Mouse (Mus musculus) hindbrain, embryonic 12.5 days (tissue): ENCODE results near the gene Cflar. TPM values are rescaled to one million over a fixed set of nuclear protein-coding genes. Genes with fewer than 3 reads are reported as not detected.
"Not testable (repeated sequence)": the region's sequence is repeated elsewhere in the genome, so short reads cannot be mapped to it uniquely, and the experiment has no call there.

Experiments used
- ATAC-seq: fragments of 200-750 bp; cut with Nextera tagmentation; 2 replicates; pipeline ENCODE4 v1.8.0; 2017; ENCODE audit warnings: moderate TSS enrichment; ENCODE audit not compliant: low FRiP score
- H3K27ac ChIP-seq: fragments of 300-500 bp; sonication (generic); 2 replicates; pipeline ENCODE4 v1.5.1; 2016; ENCODE audit warnings: mild to moderate bottlenecking
- H3K27me3 ChIP-seq: fragments of 300-500 bp; sonication (generic); 2 replicates; pipeline ENCODE4 v1.6.1; 2016; ENCODE audit warnings: mild to moderate bottlenecking
- H3K36me3 ChIP-seq: fragments of 300-500 bp; sonication (generic); 2 replicates; pipeline ENCODE4 v1.6.1; 2016; ENCODE audit warnings: mild to moderate bottlenecking
- H3K4me1 ChIP-seq: fragments of 300-500 bp; sonication (generic); 2 replicates; pipeline ENCODE4 v1.6.1; 2016
- H3K4me2 ChIP-seq: fragments of 300-500 bp; sonication (generic); replicated peaks from 2 replicates; pipeline ENCODE4 v1.6.1; 2016; ENCODE audit warnings: mild to moderate bottlenecking
- H3K4me3 ChIP-seq: fragments of 300-500 bp; sonication (generic); 2 replicates; pipeline ENCODE4 v1.5.1; 2016; ENCODE audit warnings: mild to moderate bottlenecking
- H3K9ac ChIP-seq: fragments of 300-500 bp; sonication (generic); 2 replicates; pipeline ENCODE4 v1.6.1; 2016; ENCODE audit warnings: mild to moderate bottlenecking, moderate library complexity
- H3K9me3 ChIP-seq: fragments of 300-500 bp; sonication (generic); replicated peaks from 2 replicates; pipeline ENCODE4 v1.6.1; 2016; ENCODE audit warnings: mild to moderate bottlenecking
- whole genome bisulfite sequencing: fragments of 180-500 bp; shearing (Covaris S2); methylation state at CpG from one replicate; pipeline ENCODE4 v1.1.7; 2016; 5-methylcytosine and 5-hydroxymethylcytosine counted together
- polyA plus RNA-seq: library from polyadenylated mRNA; unstranded; fragments of >200 nt; fragmentation: Nextera tagmentation; extraction: Ambion mirVana; gene quantifications from 2 replicates; pipeline ENCODE4 v1.2.1, GENCODE M21; 2016

The Cflar gene
- polyA plus RNA-seq: 22.6 and 23.5 TPM in 2 replicates

DNA sequence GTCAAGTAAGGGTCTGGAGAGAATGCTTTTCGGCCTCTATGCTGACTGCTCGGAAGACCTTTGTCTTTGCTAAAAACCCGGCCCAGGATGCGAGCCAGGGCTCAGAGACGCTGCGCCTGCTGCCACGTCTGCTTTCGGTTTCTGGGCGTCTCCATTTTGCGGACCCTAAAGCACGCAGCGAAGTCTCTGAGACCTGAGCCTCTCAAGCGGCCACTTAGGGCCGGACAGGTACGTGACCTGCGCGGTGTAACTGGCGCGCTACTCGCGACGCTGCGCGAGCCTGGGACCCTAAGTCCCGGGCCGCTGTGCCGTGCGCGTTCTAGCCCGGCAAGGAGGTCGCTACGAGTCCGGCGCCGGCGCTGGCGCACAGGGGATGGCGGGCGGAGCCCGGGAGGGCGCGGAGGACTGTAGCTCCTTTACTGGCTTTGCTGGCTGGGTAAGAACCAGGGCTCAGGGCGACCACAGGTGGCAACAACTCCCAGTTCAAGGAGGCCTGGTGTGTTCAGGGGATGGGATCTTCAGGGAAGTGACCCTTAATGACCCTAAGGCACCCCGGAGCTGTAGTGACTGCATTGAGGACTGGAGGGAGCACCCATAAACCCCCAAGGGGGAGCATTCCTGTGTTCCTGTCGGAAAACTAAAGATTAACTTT, at the start of gene Cflar:
Cflar (plus strand) TSS at position 144 of the 652 bp plus-strand sequence.
- H3K9me3 ChIP-seq: no peaks in the 10 kb centered on the region
- H3K36me3 ChIP-seq: no peaks in the 10 kb centered on the region
- H3K27me3 ChIP-seq: no peaks in the 10 kb centered on the region
- 0 out of 2 replicates have a peak, but pooled peaks cover 2% of the 10 kb centered on the region for H3K4me1 ChIP-seq
- peak within 1 kb of the TSS; percentile 65 for H3K4me2 ChIP-seq
- peak within 1 kb of the TSS; percentile 91 for H3K27ac ChIP-seq
- ATAC-seq: peak; percentile 81
- H3K9ac ChIP-seq: peak within 1 kb of the TSS; percentile 79
- under 1% methylated on average over 44 of the region's 45 CpGs for WGBS
- peak within 1 kb of the TSS; percentile 61 for H3K4me3 ChIP-seq

- not testable (repeated sequence) for H3K36me3 ChIP-seq, H3K4me1 ChIP-seq, H3K4me2 ChIP-seq, H3K9ac ChIP-seq, H3K4me3 ChIP-seq, ATAC-seq, H3K27me3 ChIP-seq, H3K9me3 ChIP-seq, H3K27ac ChIP-seq
- WGBS: 93% methylated on average over 5 of the region's 5 CpGs
Observed at GRCm38 (mm10) chr1:58662671-58663070, 48.6 kb upstream of the Cflar start.

DNA sequence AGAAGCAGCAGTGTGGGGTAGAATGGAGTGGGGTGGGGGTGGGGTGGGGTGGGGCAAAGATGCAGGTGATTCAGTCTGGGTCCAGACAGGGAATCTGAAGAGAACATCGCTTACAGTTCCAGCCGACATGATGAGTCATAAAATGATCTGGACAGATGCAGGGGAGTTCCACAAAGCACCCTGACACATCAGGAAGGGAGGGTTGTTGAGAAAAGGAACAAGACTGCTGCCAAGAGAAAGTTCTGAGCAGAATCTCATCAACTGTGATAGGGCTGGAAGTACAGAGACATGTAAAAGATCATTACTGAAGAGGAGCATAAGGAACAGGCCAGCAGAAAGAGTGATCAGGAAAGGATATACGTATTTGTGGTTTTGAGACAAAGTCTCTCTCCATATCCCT, 47.9 kb upstream of the Cflar start:
- not testable (repeated sequence) for H3K27me3 ChIP-seq, ATAC-seq, H3K36me3 ChIP-seq, H3K4me1 ChIP-seq, H3K27ac ChIP-seq, H3K9ac ChIP-seq, H3K9me3 ChIP-seq, H3K4me2 ChIP-seq, H3K4me3 ChIP-seq
- 91% methylated on average over 3 of the region's 3 CpGs for WGBS

- 83% methylated on average over 5 of the region's 5 CpGs for WGBS
Observed at GRCm38 (mm10) chr1:58668191-58668590, 43.1 kb upstream of the Cflar start.

DNA sequence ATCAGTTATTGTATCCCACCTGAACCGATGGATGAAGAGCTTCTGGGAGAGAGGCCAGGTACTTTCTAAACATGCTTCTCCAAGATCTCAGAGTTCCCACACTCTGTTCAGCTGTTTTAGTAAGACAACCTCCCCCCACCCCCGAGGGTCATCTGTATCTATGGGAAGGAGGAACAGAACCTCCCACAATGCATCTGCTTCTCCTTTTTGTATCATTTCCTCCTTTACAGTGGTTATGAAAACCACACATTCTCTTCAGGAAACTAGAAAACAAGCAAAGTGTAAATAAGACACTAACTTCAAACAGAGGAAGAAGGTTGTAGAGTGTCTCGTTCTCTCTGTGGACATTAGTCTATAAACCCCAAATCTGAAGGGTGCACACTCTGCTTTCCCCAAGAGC, 41.7 kb upstream of the Cflar start:
- H3K27me3 ChIP-seq, H3K36me3 ChIP-seq, H3K9ac ChIP-seq, H3K4me2 ChIP-seq, ATAC-seq, H3K4me1 ChIP-seq, H3K27ac ChIP-seq, H3K4me3 ChIP-seq, H3K9me3 ChIP-seq: not testable (repeated sequence)
- 89% methylated on average over 3 of the region's 3 CpGs for WGBS

More at GRCm38 (mm10) chr1:58668191-58668590, 43.1 kb upstream of the Cflar start:
- Histone ChIP-seq H3K36me3 (no peaks in the 10 kb centered on the region), H3K27ac (no peak overlapping the region), H3K4me3 (no peak overlapping the region), H3K4me1 (no peaks in the 10 kb centered on the region), H3K27me3 (no peaks in the 10 kb centered on the region), H3K4me2 (no peak overlapping the region), H3K9me3 (no peaks in the 10 kb centered on the region), H3K9ac (no peak overlapping the region)
- no peak for ATAC-seq

GRCm38 (mm10) chr1:58672116-58672515, 39.2 kb upstream of the Cflar start:
- ATAC-seq: no peak
- Histone ChIP-seq H3K4me3 (no peak overlapping the region), H3K9ac (no peak overlapping the region), H3K9me3 (no peaks in the 10 kb centered on the region), H3K36me3 (no peaks in the 10 kb centered on the region), H3K27me3 (no peaks in the 10 kb centered on the region), H3K4me1 (no peaks in the 10 kb centered on the region), H3K27ac (no peak overlapping the region), H3K4me2 (no peak overlapping the region)
- 92% methylated on average over 2 of the region's 2 CpGs for WGBS

GRCm38 (mm10) chr1:58675011-58675410, 36.3 kb upstream of the Cflar start:
- no peak for ATAC-seq
- Histone ChIP-seq H3K4me2 (no peak overlapping the region), H3K27ac (no peak overlapping the region), H3K9me3 (no peaks in the 10 kb centered on the region), H3K4me1 (no peaks in the 10 kb centered on the region), H3K27me3 (no peaks in the 10 kb centered on the region), H3K9ac (no peak overlapping the region), H3K4me3 (no peak overlapping the region), H3K36me3 (no peaks in the 10 kb centered on the region)
- WGBS: 84% methylated on average over 3 of the region's 3 CpGs

GRCm38 (mm10) chr1:58677575-58677974, 33.7 kb upstream of the Cflar start:
- Histone ChIP-seq H3K9me3 (no peaks in the 10 kb centered on the region), H3K27ac (no peak overlapping the region), H3K4me3 (no peak overlapping the region), H3K4me1 (no peaks in the 10 kb centered on the region), H3K9ac (no peak overlapping the region), H3K4me2 (no peak overlapping the region), H3K27me3 (no peaks in the 10 kb centered on the region), H3K36me3 (no peaks in the 10 kb centered on the region)
- no peak for ATAC-seq
- WGBS: 89% methylated on average over 1 of the region's 1 CpGs

DNA sequence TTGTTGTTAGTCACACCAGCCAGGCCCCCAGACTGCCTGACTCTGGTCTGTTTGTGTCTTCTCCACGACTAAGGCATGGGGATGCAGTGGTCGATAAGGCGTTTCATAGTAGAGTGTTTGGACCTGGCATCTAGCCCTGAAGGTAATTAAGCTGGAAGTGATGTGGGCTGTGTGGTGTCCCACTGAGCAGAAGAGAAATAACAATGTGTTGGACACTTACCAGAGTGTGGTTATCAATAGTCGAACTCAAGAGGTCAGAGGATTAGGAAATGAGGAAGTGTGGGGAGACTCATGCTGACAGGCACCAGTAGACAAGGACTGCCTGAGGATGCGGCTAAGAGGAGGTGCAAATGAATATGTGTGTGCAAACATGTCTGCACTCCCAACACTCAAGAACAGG, 32.9 kb upstream of the Cflar start:
- ATAC-seq, H3K36me3 ChIP-seq, H3K9ac ChIP-seq, H3K9me3 ChIP-seq, H3K4me1 ChIP-seq, H3K4me2 ChIP-seq, H3K27me3 ChIP-seq, H3K27ac ChIP-seq, H3K4me3 ChIP-seq: not testable (repeated sequence)
- WGBS: 83% methylated on average over 5 of the region's 5 CpGs

GRCm38 (mm10) chr1:58689426-58689825, 21.9 kb upstream of the Cflar start:
- WGBS: 80% methylated on average over 1 of the region's 1 CpGs
- H3K9ac ChIP-seq: no peak overlapping the region
- no peak for ATAC-seq

GRCm38 (mm10) chr1:58690006-58690744, 21.1 kb upstream of the Cflar start:
- Histone ChIP-seq H3K27ac (no peak overlapping the region), H3K4me1 (no peaks in the 10 kb centered on the region), H3K9ac (no peak overlapping the region), H3K4me3 (no peak overlapping the region), H3K4me2 (no peak overlapping the region), H3K36me3 (no peaks in the 10 kb centered on the region), H3K9me3 (no peaks in the 10 kb centered on the region), H3K27me3 (no peaks in the 10 kb centered on the region)
- 64% methylated on average over 6 of the region's 6 CpGs for WGBS
- ATAC-seq: no peak

More at GRCm38 (mm10) chr1:58689426-58689825, 21.9 kb upstream of the Cflar start:
- Histone ChIP-seq H3K36me3 (no peaks in the 10 kb centered on the region), H3K27ac (no peak overlapping the region), H3K4me3 (no peak overlapping the region), H3K4me1 (no peaks in the 10 kb centered on the region), H3K9me3 (no peaks in the 10 kb centered on the region), H3K4me2 (no peak overlapping the region), H3K27me3 (no peaks in the 10 kb centered on the region)

DNA sequence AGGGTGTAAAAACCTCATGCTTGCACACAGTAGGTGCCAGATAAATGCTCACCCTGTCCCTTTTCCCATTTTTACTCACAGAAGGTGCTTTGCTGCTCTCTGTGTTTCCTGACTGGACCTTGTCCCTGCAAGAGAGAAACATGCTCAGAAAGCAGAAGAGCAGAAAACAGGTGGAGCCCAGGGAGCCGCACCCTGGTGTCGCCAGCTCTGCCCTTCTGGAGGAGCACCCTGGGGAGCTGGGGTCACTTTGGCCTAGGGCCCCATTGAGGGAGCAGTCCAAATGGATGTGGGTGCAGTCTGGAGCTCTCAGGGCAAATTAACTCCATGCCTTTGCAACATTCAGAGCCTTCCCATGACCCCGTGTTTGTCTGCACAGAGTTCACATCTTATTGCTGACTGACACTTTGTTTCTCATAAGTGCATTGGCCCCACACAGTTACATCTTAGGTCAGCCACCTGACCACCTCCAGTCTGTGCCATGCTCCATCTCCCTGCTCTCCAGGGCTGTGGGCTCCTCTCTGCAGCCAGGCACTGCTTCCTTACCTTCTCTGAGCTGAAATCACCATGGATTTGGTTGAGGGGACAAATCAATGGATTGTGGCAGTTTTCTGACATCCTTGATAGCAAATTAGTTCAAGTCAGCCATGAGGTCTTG, 20.3 kb upstream of the Cflar start:
- not testable (repeated sequence) for H3K27ac ChIP-seq, H3K36me3 ChIP-seq, H3K9ac ChIP-seq, ATAC-seq, H3K4me2 ChIP-seq, H3K27me3 ChIP-seq, H3K4me3 ChIP-seq, H3K4me1 ChIP-seq, H3K9me3 ChIP-seq
- WGBS: 77% methylated on average over 2 of the region's 3 CpGs
